Mouse (Mus musculus) thymus, adult 18-20 months (tissue): ENCODE results near the gene Hapln4.

Source experiments
- DNase-seq, 2 experiments: peaks; one replicate each; pipeline ENCODE4 v3.0.0; 2022; ENCODE audit warnings: mixed read lengths in 2 of 2

Hapln4 gene

DNA sequence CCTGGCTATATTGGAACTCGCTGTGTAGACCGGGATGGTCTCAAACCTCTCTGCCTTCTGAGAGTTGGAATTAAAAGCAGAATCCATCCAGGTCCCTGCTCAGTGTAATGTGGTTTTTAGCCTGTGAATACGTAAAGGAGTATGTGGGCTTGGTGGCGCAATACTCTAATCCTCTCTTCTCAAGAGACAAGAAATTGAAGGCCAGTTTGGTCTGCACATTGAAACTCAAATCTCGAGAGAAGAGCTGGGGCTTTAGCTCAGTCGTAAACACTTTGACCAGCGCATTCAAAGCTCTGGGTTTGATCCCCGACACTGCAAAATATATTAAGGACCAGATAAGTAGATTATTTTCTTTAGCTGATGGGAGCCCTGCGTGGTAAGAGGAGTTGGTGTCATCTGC, 56.7 kb downstream of the Hapln4 start:
- no peak for DNase-seq
